8 mouse cellular contexts compared by ENCODE assay signal in the genomic region with DNA sequence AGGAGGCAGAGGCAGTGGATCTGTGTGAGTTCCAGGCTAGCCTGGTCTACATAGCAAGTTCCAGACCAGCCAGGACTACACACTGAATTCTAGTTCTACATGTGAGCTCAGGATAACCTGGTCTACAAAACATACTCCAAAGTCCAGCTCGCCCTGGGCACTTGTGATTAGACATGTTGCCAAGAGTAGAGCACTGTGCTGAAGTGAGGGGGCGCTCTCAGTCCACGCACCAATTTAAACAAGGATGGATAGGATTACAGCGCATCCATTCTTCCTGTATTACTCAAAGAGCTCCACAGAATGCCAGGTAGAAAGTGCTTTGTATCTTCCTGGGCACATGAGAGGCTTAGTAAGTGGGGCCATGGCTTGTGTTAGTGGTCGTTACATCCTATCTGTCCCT. TPM values are rescaled to one million over a fixed set of nuclear protein-coding genes. Genes with fewer than 3 reads are reported as not detected.
A peak's percentile ranks its signal among the peaks of the same experiment; 100 is the strongest.
DNase-seq lines count a peak whose midpoint lies in the region; ATAC-seq and TF ChIP-seq lines count a peak whose summit lies in the region.
"Had no signal": no experiment of that assay in that cellular context is flagged by ENCODE, and none has a peak within 500 bp of the region (broad histone marks: within the 10 kb centered on the region; RNA-seq: fewer than 3 reads in every experiment).

No protein-coding gene starts in this region.

- DNase-seq in Patski (ENCODE audit: low read depth, low spot score) = no peak
- DNase-seq in gastrocnemius, postnatal 10 days = no peak
- no peak for DNase-seq in layer of hippocampus, adult 11-12 months (ENCODE audit: low spot score)

- H3K27me3 ChIP-seq in intestine, postnatal 0 days (replicated peaks; ENCODE audit: control insufficient read depth, insufficient read depth, low read length) = no peaks in the 10 kb centered on the region
- H3K27me3 ChIP-seq in intestine, embryonic 15.5 days (replicated peaks) = no peaks in the 10 kb centered on the region
- no peaks in the 10 kb centered on the region for H3K27me3 ChIP-seq in Patski

- H3K4me3 ChIP-seq in intestine, postnatal 0 days (ENCODE audit: low read depth, low read length) = no peak overlapping the region
- H3K4me3 ChIP-seq in intestine, embryonic 15.5 days (replicated peaks) = no peak overlapping the region
- H3K4me3 ChIP-seq: myocyte had no signal

- H3K27ac ChIP-seq in intestine, postnatal 0 days (ENCODE audit: low read depth, low read length) = no peak overlapping the region
- no peak overlapping the region for H3K27ac ChIP-seq in intestine, embryonic 15.5 days

- no peak for ATAC-seq in intestine, postnatal 0 days
- no peak for ATAC-seq in intestine, embryonic 15.5 days
- ATAC-seq in Patski = peak; percentile 52
- ATAC-seq in granulocyte monocyte progenitor cell, adult 5-6 weeks (replicated peaks; ENCODE audit: poor library complexity, severe bottlenecking) = 0 out of 2 replicates have a peak, but pooled peaks have one; percentile 24
- peak; percentile 63 for ATAC-seq in megakaryocyte progenitor cell, adult 5-6 weeks (replicated peaks; ENCODE audit: poor library complexity)

- WGBS in intestine, postnatal 0 days = 44% methylated on average over 5 of the region's 5 CpGs
- WGBS in intestine, embryonic 15.5 days = 46% methylated on average over 5 of the region's 5 CpGs

- POLR2A ChIA-PET in Patski (lab: Charles Lee) = interaction anchor here (0.5 to 2.1 kb wide), 2 partner anchors 11 to 135 kb away, joined by 3 to 7 read pairs; partner anchors contain the start of gene Pmf1

- no peak overlapping the region for H3K9ac ChIP-seq in intestine, postnatal 0 days (ENCODE audit: low read depth, low read length)
- no peak overlapping the region for H3K9ac ChIP-seq in intestine, embryonic 15.5 days

- CTCF ChIA-PET in Patski (lab: Charles Lee) = interaction anchor here (0.7 to 2.7 kb wide), 16 partner anchors 10 to 111 kb away, joined by 3 to 19 read pairs (median 6); partner anchors contain the start of gene Arhgef2

- peak; percentile 80 for TF ChIP-seq CTCF in intestine, postnatal 0 days (IDR thresholded peaks at IDR 0.05; ENCODE audit: low read depth)
- no peak for TF ChIP-seq CTCF in Patski (IDR thresholded peaks at IDR 0.05)

- in situ Hi-C loops in Patski (cut with MboI; ENCODE audit: low pct_unique_long_range_greater_than_20kb) = loop anchor here (10.0 kb wide), 1 partner anchor 60 kb away; the partner anchor contains the start of gene Arhgef2

- no peaks in the 10 kb centered on the region for H3K9me3 ChIP-seq in intestine, postnatal 0 days (ENCODE audit: control insufficient read depth)
- no peaks in the 10 kb centered on the region for H3K9me3 ChIP-seq in intestine, embryonic 15.5 days

- no peaks in the 10 kb centered on the region for H3K4me1 ChIP-seq in intestine, postnatal 0 days (replicated peaks; ENCODE audit: control insufficient read depth, insufficient read depth, low read length)
- peaks cover 10% of the 10 kb centered on the region; the same call in 1 of the 2 replicates for H3K4me1 ChIP-seq in intestine, embryonic 15.5 days (replicated peaks)

- H3K36me3 ChIP-seq in intestine, postnatal 0 days (ENCODE audit: control insufficient read depth, insufficient read depth) = peaks cover 17% of the 10 kb centered on the region; the same call in 1 of the 2 replicates
- H3K36me3 ChIP-seq in intestine, embryonic 15.5 days = no peaks in the 10 kb centered on the region

- no peak overlapping the region for H3K4me2 ChIP-seq in intestine, postnatal 0 days (replicated peaks; ENCODE audit: low read depth)
- H3K4me2 ChIP-seq in intestine, embryonic 15.5 days (replicated peaks) = no peak overlapping the region

RNA-seq across cellular contexts. Expression of gene Rab25, which starts 3.6 kb away (rescaled TPM):
- polyA plus RNA-seq in intestine, postnatal 0 days (2015; fragmentation: Nextera tagmentation; extraction: Ambion mirVana) = 79.5 and 89.2 TPM in 2 replicates
- polyA plus RNA-seq in intestine, embryonic 15.5 days (2015; fragmentation: Nextera tagmentation; extraction: Ambion mirVana) = 75.2 and 89.8 TPM in 2 replicates
- 0.41 TPM for polyA plus RNA-seq in Patski (2021)
- 1.0 and 1.2 TPM in 2 replicates for total RNA-seq in granulocyte monocyte progenitor cell, adult 5-6 weeks (2014; fragmentation: Nextera tagmentation)
- total RNA-seq in granulocyte monocyte progenitor cell, adult 5-6 weeks (2017) = not detected in 2 replicates
- 0.17 TPM in 1 of 2 replicates, not detected in the other for total RNA-seq in megakaryocyte progenitor cell, adult 5-6 weeks (2015)
- 0.37 TPM in 1 of 2 replicates, not detected in the other for total RNA-seq in megakaryocyte progenitor cell, adult 5-6 weeks (2017)
- total RNA-seq in gastrocnemius, postnatal 10 days (2021) = not detected

RNA-seq across cellular contexts. Expression of gene Lamtor2, which starts 8.4 kb away (rescaled TPM):
- polyA plus RNA-seq in intestine, postnatal 0 days (2015; fragmentation: Nextera tagmentation; extraction: Ambion mirVana) = 171 and 183 TPM in 2 replicates
- 188 and 231 TPM in 2 replicates for polyA plus RNA-seq in intestine, embryonic 15.5 days (2015; fragmentation: Nextera tagmentation; extraction: Ambion mirVana)
- 264 TPM for polyA plus RNA-seq in Patski (2021)
- total RNA-seq in granulocyte monocyte progenitor cell, adult 5-6 weeks (2014; fragmentation: Nextera tagmentation) = 60.7 and 74.3 TPM in 2 replicates
- total RNA-seq in granulocyte monocyte progenitor cell, adult 5-6 weeks (2017) = 102 and 122 TPM in 2 replicates
- 42.4 and 46.4 TPM in 2 replicates for total RNA-seq in megakaryocyte progenitor cell, adult 5-6 weeks (2015)
- total RNA-seq in megakaryocyte progenitor cell, adult 5-6 weeks (2017) = 93.9 and 115 TPM in 2 replicates
- total RNA-seq in gastrocnemius, postnatal 10 days (2021) = 10 to 100 TPM; 75.4 to 81.8 TPM

RNA-seq across cellular contexts. Expression of gene Ubqln4, which starts 9.0 kb away (rescaled TPM):
- 17.3 and 19.2 TPM in 2 replicates for polyA plus RNA-seq in intestine, postnatal 0 days (2015; fragmentation: Nextera tagmentation; extraction: Ambion mirVana)
- polyA plus RNA-seq in intestine, embryonic 15.5 days (2015; fragmentation: Nextera tagmentation; extraction: Ambion mirVana) = 43.6 and 43.7 TPM in 2 replicates
- polyA plus RNA-seq in Patski (2021) = 143 TPM
- 64.7 and 67.9 TPM in 2 replicates for total RNA-seq in granulocyte monocyte progenitor cell, adult 5-6 weeks (2014; fragmentation: Nextera tagmentation)
- 37.9 and 39.6 TPM in 2 replicates for total RNA-seq in granulocyte monocyte progenitor cell, adult 5-6 weeks (2017)
- total RNA-seq in megakaryocyte progenitor cell, adult 5-6 weeks (2015) = 42.0 and 49.7 TPM in 2 replicates
- 40.6 and 47.5 TPM in 2 replicates for total RNA-seq in megakaryocyte progenitor cell, adult 5-6 weeks (2017)
- 10 to 100 TPM; 45.1 to 52.2 TPM for total RNA-seq in gastrocnemius, postnatal 10 days (2021)

RNA-seq across cellular contexts. Expression of gene Mex3a, which starts 12.3 kb away (rescaled TPM):
- polyA plus RNA-seq in intestine, postnatal 0 days (2015; fragmentation: Nextera tagmentation; extraction: Ambion mirVana) = 2.8 TPM in 2 replicates
- 9.6 and 11.2 TPM in 2 replicates for polyA plus RNA-seq in intestine, embryonic 15.5 days (2015; fragmentation: Nextera tagmentation; extraction: Ambion mirVana)
- 42.6 TPM for polyA plus RNA-seq in Patski (2021)
- 3.8 and 5.1 TPM in 2 replicates for total RNA-seq in granulocyte monocyte progenitor cell, adult 5-6 weeks (2014; fragmentation: Nextera tagmentation)
- total RNA-seq in granulocyte monocyte progenitor cell, adult 5-6 weeks (2017) = 1.7 and 2.5 TPM in 2 replicates
- 3.8 and 3.9 TPM in 2 replicates for total RNA-seq in megakaryocyte progenitor cell, adult 5-6 weeks (2015)
- 1.7 and 2.8 TPM in 2 replicates for total RNA-seq in megakaryocyte progenitor cell, adult 5-6 weeks (2017)
- 1 to 10 TPM; 3.0 to 6.3 TPM for total RNA-seq in gastrocnemius, postnatal 10 days (2021)

RNA-seq across cellular contexts. Expression of gene Ssr2, which starts 31.2 kb away (rescaled TPM):
- polyA plus RNA-seq in intestine, postnatal 0 days (2015; fragmentation: Nextera tagmentation; extraction: Ambion mirVana) = 249 and 268 TPM in 2 replicates
- 338 and 390 TPM in 2 replicates for polyA plus RNA-seq in intestine, embryonic 15.5 days (2015; fragmentation: Nextera tagmentation; extraction: Ambion mirVana)
- 410 TPM for polyA plus RNA-seq in Patski (2021)
- total RNA-seq in granulocyte monocyte progenitor cell, adult 5-6 weeks (2014; fragmentation: Nextera tagmentation) = 401 and 434 TPM in 2 replicates
- 225 and 243 TPM in 2 replicates for total RNA-seq in granulocyte monocyte progenitor cell, adult 5-6 weeks (2017)
- total RNA-seq in megakaryocyte progenitor cell, adult 5-6 weeks (2015) = 438 and 488 TPM in 2 replicates
- 213 and 253 TPM in 2 replicates for total RNA-seq in megakaryocyte progenitor cell, adult 5-6 weeks (2017)
- total RNA-seq in gastrocnemius, postnatal 10 days (2021) = 100 to 1,000 TPM; 108 to 125 TPM

Comparison
In these comparisons a context has a peak if more than half of its experiments do, and no peak if none do; other contexts are left out.
1. ATAC-seq: peak in Patski (single experiment), granulocyte monocyte progenitor cell, adult 5-6 weeks (single experiment) and megakaryocyte progenitor cell, adult 5-6 weeks (single experiment); none in intestine, postnatal 0 days (single experiment) and intestine, embryonic 15.5 days (single experiment).